Mouse (Mus musculus) hindlimb bud, embryonic 11.5 days (tissue): ENCODE measurements at regions not wholly inside any gene's neighbourhood (a gene's known extent, or its start where the extent isn't known, plus 50 kb on each side); places are given as distances from the start of the nearest gene placed in this dataset.
A peak's percentile ranks its signal among the peaks of the same experiment; 100 is the strongest.
"Not testable (repeated sequence)": the region's sequence is repeated elsewhere in the genome, so short reads cannot be mapped to it uniquely, and the experiment has no call there.

Experiments used
- DNase-seq: peaks from one replicate; pipeline ENCODE4 v3.0.0-alpha.2; 2012; ENCODE audit warnings: low read depth, low spot score; ENCODE audit errors: extremely low spot score

DNA sequence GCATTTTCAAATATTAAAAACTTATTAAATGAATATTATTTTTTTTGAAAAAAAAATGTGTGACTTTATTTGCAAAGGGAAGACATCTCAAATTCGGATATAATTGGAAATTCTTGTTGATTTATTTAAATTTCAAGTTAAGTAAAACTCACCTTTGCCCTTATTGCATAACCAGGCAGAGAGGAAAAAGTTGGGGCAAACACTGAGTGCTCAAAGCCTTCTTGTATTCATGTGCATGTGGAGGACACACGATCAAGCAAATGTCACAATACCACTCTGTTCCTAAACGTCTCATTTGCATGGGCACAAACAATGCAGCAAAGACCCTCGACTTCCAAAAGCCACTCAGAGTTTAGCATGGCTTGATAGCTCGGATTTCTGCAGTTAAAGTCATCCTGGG, 275.1 kb downstream of the Hace1 start:
- no peak for DNase-seq

- no peak for DNase-seq
Measured at GRCm38 (mm10) chr10:45855514-45855913, 277.9 kb downstream of the Hace1 start.

DNA sequence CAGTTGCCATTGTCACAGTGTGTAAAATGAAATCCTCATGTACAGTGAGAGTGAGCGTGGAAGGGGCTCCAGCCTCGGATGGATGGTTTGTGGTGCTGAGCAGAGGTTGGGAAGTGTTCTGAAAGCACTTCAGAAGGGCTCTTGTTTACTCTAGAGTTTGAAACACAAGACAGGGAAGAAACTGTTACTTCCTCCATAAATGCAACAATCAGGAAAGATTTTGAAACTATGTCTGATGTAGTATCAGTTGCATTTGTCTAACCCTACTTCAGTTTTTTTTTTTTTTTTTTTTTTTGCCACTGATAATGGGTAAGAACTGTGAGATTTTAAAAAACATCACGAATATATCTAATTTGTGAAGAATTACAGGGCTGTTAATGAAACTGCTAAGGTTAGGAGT, 281.5 kb downstream of the Hace1 start:
- no peak for DNase-seq

DNA sequence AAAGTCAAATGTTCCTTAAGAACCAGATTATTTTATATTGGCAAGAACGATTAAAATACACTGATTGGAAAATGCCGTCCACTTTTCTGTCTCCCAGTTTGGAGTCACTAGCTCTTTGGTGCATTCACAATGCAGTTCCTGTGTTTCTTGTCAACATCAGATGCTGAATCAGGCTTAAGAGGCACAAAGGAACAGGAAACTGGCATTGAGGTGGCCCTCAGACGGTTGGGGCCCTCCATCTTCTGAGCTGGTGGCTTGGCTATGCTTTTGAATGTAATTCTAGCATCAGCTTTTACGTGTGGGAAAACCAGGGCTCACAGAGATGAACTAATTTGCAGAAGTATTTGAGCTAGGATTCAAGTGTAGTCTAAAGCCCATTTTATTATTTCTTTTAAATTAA, 282.3 kb downstream of the Hace1 start:
- no peak for DNase-seq

DNA sequence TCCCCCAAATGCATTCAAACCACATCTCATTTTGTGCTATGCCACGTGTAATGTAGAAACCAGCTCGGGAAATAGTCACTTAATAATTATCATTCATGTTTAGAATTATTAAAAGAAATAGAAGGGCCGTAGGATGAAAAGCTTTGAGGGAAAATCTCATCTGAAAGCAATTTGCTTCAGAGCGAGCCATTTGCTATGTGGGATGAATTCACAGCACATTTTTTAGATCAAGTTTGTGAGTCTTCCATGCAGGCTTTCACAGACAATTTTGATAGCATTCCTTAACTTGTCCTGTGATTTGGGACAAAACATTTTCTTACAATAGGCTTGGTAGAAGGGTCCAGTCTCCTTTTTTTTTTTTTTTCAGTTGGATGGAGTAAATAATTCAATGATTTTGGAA, 283.1 kb downstream of the Hace1 start:
- no peak for DNase-seq

DNA sequence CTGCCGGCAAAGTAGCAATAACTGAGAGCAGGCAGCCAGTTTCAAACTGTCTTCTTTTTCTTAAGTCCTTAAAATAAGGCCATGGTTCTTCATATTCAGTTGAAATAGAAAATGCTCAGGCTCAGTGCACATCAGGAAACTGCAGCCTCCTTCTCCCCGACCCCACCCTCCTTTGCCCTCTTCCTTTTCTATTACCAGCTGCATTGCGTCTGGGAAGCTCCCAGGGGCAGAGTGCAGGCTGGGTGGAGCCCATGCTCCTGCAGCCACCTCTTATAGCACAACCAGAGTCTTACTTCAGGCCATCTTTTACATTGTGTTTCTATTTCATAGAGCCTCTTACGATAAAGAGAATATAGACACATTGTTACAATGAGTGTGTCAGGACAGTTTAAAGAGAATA, 288.2 kb downstream of the Hace1 start:
- DNase-seq = no peak

DNA sequence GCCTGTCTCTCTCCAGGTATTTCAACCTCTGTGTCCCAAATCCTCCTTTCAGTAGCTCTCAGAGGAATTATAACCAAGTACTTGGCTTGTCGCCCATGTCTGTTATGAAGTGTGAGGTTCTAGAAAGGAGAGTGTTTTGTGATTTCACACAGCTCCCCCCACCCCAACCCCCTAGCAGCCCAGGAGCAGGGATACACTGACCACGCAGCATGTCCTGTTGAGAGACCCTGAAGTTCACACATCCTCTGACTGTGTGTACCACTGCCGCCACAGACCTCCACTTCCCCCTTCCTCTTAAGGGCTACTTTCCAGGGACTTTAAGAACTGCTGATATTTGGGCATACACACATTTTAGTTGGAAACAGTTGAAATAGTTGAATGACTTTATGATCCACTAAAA, 289.2 kb downstream of the Hace1 start:
- DNase-seq = no peak

DNA sequence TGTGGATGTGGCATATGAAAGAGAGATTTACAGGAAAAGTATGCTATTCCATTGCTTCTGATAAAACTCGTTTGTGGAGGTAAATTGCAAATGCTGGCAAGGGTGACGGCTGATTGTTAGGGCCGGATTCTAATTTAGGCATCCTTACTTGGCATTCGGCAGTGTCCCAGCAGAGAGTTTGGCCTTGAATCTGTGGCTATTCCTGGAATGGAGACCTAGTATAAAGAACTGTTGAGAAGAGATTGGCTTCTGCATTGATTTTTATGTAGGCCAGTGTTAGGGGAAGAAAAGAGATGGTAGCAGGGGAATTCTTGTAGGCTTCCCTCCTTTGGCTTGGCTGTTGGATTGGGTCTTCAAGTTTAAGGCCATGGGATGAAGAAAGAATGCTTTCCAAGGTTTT, 293.4 kb downstream of the Hace1 start:
- DNase-seq = no peak

GRCm38 (mm10) chr10:45872007-45872890, 294.6 kb downstream of the Hace1 start:
- no peak for DNase-seq

DNA sequence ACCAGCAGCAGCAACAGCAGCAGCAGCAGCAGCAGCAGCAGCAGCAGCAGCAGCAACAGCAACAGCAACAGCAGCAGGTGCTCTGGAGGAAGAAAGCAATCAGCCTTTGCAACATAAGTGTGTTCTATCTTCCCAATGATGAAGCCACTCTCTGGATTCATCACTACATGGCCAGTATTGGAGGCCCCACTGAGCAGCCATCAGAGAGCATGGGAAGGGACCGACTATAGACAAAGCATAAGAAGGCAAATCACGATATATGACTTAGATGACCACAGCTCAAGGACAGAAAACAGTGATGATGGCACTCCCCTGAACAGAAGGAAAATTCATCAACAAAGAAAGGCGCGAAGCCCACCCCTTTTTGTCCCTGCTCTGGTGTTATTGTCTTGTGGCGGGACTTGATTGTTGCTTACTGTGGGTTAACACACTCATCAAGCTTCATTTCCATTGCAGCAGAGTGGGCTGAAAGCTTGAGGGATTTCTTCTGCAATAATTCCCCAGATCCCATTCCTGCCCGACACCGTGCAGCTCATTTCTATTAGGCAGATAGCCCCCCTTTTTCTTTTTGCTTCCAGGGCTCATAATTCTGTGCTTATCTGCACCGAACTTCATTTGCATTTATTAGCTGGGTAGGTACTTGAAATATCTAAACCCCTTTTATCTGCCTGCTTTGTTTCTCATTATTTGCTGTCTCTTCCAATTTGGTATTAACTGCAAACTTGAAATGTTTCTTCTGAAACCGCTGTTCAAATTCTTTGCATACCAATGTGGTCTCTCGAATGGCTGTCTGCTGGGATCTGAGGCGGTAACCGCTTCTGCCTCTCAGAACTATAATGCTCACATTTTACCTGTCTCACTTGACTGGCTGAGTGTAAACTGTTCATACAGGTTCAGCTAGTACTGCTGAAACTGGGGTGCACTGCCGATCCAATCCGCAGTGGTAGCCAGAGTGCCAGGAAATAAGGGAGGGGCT, 296.5 kb downstream of the Hace1 start:
- DNase-seq = no peak

GRCm38 (mm10) chr10:45875287-45875686, 297.7 kb downstream of the Hace1 start:
- DNase-seq = not testable (repeated sequence)

- no peak for DNase-seq
Measured at GRCm38 (mm10) chr10:45883745-45884144, 306.1 kb downstream of the Hace1 start.

DNA sequence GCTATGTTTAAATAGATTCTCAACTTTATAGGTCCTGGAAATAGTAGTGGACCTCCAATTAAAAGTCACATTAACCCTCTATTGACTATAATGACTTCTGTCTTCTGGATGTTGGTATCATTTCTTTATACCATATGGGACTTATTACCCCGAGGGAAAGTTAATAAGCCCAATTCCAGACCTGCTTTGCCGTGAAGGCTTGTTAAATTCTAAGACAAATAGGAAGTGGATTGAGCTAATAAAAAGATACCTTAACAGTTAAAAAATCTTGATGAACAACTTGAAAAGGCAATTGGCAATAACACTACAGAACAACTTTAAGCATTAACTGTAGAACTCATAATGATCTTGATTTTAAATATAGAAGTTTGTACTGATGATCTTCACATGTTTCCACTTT, 309.0 kb downstream of the Hace1 start:
- peak; percentile 77 for DNase-seq

GRCm38 (mm10) chr10:45888835-45889234, 311.2 kb downstream of the Hace1 start:
- DNase-seq = no peak

GRCm38 (mm10) chr10:45889381-45889951, 311.8 kb downstream of the Hace1 start:
- no peak for DNase-seq

DNA sequence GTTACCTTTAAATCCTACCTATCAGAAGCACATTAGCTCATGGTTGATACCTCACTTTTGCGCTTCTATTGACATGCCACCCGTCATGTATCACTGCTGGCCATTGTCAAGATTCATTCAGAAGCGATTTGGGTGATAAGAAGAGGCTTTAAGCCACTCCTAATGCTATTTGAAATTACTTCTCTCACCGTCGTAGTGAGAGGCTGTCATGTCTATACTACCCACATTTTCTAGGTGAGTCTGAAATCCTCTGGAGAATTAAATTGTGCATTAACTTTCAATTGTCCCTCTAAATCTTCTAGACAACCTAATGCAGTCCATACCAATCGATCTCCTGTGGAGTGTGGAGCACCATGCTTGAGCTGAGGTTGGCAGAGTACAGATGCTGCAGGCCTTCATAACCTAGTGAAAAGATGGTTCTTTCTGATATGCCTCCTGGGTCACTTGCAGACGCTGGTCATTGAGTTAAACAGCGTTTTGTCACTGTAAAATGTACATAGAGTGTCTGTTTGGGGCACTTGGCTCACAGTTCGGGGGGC, 312.5 kb downstream of the Hace1 start:
- DNase-seq = no peak

DNA sequence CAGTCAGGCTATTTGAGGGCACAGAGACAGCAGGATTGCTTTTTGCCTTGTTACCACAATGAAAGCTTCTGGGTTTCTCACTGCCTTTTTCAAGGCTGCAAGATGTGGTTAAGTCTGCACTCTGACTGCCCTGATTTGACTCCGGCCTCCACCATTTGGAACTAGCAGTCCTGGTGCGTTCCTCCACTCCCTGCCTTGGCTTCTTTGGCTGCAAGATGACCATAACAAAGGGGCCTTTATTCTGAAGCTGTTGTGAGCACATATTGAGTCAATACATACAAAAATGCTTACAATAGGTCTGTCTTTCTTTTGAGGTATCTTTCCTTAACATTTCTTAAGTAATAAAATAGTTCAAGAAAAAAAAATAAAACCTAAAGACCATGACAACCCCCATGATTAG, 314.8 kb downstream of the Hace1 start:
- DNase-seq = no peak

GRCm38 (mm10) chr10:45893894-45894831, 316.5 kb downstream of the Hace1 start:
- peak; percentile 96 for DNase-seq

DNA sequence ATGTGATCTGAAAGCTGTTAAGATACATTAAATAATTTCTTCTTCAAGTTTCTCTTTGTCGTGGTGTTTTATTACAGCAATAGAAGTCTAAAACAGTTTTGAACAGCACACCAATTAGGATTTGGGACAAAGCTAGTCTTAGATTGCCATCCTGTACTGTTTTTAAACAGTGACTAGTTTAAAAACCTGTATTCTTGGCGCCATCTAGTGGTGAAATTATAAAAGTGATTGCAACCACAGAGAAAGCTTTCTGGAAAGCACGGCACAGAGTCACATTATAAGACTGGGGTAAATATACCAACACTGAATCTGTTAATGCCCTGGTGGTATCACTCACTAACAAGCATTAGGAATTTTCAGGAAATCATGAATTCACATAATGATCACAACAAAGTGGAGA, 339.3 kb downstream of the Hace1 start:
- DNase-seq = peak; percentile 47

DNA sequence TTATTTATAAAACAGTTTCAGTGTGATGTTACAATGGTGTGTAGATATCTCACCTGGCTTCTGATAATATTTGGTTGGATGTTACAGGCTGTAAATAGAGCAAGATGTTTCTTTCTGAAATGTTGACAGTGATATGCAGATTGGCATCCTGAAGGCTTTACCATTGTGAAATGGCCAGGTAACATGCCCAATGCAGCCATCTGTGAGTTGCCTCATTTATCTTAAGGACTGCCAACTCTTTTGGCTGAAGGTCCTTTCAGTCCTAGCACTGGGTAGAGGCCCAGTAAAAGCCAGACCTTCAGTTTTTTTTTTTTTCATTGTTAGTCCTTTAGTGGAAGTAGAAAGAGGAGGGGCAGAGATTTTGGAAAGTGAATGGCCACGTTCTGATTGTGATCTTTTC, 348.1 kb downstream of the Hace1 start:
- no peak for DNase-seq
